Mouse (Mus musculus): ENCODE data around the gene Filip1l.

Filip1l gene

DNA sequence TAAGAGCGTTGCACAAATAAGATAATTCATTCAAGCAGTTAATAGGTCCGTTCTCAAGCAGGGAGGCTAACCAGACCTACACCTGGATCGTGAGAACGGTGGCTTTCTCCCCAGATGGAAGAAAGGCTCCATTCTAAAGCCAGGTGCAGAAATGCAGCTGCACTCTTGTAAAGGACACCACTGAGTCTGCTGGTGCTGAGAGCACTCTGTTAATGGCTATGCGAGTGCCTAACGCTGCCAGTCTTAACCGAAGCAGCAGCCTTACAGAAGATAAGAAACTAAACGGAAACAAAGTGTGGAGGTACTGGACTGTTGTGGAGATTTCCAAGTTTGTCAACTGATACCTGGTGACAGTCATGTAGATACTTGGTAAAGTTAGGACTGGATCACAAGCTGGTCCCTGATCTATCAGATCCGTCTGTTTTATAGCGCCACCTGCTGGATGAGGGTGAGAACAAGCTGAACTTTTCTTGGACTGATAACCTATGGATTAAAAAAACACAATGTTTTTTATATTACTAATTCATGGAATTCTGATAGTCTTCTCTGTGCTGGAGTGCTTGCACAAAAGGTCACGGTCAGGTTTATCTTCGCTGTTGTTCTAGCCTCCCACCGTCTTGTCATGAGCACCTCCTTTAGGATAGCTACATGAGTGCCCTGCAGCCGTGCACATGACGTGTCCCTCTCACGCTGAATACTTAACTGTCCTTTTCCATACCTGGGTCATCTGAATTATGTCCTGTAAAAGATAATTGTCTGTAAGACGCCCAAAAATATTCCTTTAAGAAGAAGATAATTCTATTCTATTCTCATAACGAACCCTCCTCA is 45.7 kb downstream of the Filip1l start:
- DNase-seq = peak; percentile 42

- DNase-seq = no peak
Measured at GRCm38 (mm10) chr16:57399566-57399965, 46.7 kb downstream of the Filip1l start.

DNA sequence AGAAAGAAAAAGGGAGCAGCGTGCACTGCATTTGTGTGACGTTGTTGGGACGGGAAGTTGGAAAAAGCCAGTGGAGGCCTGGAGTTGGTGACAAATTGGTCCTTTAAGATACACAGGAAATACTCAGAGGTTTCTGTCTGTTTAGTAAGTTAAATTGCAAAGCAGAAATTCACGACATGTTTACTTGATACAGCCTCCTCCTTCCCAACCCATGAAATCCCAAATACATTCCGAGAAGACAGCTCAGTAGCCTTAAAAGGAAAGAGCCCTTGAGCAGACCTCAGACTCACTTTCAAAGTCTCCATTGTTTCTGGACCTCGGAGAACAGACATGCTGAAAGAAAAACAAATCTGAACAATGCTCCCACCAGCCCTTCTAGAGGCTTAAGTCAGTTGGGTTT is 48.8 kb downstream of the Filip1l start:
- DNase-seq = no peak

- DNase-seq = no peak
Measured at GRCm38 (mm10) chr16:57402910-57403309, 50.0 kb downstream of the Filip1l start.

DNA sequence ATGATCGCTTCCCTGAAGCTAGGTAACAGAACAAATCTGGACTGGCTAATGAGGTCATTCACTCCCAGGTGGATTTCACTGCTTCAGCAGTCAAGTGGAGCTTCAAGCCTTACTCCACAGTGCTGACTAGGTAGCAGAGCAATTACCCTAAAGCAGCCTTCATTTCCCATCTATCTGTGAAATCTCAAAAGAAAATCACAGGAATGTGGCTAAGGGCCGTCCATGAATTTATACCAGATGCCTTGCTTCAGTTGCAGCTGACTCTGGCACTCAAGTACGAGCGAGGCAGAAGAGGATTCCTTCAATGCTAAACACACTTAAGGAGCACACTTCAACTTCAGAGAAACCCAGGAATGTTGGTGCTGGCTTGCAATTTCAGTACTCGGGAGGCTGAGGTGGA is 50.9 kb downstream of the Filip1l start:
- no peak for DNase-seq

DNA sequence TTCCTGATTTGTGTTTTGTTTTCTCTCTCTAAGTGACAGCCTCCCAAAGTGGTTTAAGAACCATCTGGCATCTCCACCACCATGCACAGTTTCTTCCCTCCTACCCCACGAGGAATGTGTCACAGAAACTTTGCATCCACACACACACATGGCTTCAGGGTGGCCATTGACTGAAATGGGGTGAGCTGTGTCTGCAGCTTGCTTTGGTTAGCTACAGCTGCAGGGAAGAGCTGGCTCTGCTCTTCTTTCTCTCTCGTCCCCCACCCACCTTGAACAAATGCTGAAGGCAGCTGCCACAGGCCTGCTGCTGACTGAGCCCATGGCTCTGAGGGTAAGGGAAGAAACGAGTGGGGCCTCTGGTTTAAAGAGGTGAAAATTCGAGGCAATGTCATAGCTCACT is 59.9 kb downstream of the Filip1l start:
- no peak for DNase-seq

- DNase-seq = no peak
Measured at GRCm38 (mm10) chr16:57416049-57416448, 63.2 kb downstream of the Filip1l start.

- no peak for DNase-seq
Measured at GRCm38 (mm10) chr16:57417017-57417416, 64.1 kb downstream of the Filip1l start.

DNA sequence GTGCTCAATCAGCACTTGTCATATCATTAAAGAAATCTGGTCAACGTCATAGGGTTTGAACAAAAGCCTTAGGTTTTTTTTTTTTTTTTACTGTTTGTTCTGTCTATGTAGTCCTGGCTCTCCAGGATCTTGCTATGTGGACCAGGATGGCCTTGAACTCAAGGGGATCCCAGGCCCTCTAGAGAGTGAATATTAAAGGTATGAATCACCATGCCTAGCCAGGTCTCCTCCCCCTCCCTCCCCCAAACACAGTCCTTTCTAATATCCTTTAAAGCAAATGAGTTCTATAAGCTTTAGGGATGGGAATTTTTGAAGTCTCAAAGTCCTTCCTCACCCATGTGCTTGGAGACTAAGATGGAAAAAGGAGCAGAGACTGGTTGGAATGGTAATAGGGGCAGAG is 65.1 kb downstream of the Filip1l start:
- DNase-seq = no peak

- no peak for DNase-seq
Measured at GRCm38 (mm10) chr16:57419332-57419731, 66.4 kb downstream of the Filip1l start.

DNA sequence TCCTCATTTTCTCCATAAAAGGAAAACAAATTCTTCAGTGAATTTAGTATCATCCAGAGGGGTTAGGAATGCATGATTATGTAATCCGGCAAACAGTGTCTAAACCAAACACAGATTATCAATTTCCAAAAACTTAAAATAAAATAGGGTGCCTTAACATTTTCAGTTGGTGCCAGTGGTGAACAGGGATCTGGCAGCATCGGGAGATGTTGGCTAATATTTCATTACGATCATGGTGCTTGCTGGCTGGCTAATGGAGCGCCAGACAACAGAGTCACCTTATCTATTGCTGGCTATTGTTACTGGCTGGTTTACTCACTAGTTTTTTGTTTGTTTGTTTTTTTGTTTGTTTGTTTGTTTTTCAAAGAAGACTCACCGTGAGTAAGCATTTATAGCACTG is 67.0 kb downstream of the Filip1l start:
- no peak for DNase-seq

GRCm38 (mm10) chr16:57420773-57421556 is 68.1 kb downstream of the Filip1l start:
- no peak for DNase-seq

- DNase-seq = no peak
Measured at GRCm38 (mm10) chr16:57421680-57422417, 69.0 kb downstream of the Filip1l start.

GRCm38 (mm10) chr16:57423001-57423800 is 70.3 kb downstream of the Filip1l start:
- no peak for DNase-seq

DNA sequence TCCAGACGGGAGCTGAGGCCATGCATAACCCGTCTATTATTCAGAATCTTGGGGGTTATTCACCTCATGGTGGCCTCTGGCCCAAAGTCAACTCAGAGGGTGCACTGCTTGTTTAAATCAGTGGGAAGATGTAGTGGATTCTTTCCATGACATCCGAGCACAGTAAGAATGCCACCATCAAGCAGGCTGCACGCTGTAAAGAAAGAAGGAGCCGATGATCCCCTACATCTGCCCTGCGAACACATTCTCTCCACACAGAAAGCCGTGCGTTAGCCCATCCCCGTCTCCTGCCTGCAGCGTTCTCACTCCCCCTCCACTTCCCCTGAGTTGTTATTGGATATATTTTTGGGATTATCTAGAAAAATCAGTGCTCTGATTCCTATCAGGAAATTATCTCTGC is 73.8 kb downstream of the Filip1l start:
- no peak for DNase-seq

DNA sequence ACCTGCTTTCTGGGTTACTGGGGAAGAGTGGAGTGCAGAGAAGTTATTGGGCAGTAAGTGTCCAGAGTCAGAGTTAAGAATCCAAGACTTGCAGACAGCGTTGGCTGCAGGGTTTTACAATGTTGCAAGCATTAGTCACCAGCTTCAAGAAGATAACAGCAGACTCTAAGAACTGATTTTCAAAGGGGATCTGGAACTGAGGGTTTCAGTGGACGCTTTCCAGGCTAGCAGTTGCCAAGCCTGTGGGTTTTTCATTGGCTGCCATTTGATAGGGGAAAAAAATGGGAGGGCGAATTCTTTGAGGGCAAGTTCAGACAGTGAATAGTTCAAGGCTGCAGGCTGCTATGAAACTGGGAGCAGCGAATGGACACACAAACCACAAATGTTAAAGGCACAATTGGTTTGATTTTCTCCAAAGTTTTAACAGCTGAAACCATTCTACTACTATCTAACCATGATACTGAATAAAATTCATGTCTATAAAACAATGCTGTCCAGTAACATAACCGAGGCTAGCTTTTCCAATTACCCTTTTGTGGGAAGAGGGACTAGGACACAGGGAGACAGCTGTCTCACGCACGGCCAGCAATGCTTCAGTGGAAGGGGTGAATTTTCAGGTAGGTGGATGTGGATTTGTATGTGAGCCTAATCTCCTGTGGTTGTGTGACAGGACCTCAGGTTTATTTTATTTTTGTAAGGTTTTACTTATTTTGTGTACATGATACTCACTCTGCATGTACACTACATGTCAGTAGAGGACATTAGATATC is 74.8 kb downstream of the Filip1l start:
- no peak for DNase-seq

DNA sequence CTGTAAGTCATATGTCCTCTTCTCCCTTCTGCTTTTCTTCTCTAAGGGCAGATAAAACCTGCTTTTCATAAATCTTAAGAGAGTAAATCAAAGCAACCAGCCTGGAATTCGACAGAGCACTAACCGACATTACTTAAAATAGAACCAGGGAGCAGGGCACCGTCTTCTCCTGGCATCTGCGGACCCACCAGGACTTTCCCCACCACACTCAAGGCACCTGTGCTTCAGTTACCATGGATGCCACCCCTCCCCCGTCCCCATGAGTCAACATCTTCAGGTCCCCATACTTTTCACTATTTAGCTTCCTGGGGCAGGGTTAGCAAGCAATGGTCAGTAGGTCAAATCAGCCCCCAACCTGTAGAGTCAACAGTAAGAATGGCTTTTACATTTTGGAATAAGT is 76.1 kb downstream of the Filip1l start:
- DNase-seq = no peak

DNA sequence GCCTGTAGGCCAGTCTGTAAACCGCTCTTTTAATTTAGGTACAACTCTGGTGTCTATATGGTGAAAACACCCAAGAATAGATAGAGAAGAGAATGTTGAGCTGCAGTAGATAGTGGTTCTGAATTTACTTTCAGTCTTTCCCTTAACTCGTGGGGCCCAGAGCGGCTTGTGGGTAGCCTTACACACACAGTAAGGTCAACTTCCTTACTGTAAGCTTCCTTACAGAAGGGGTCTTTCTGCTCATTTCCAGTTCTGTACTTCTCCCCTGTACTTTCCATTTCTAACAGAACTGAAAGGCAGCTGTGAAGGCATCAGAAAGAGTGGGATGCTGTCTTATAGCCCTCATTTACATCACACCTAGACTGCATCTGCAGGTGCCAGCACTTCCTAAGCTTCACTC is 78.4 kb downstream of the Filip1l start:
- DNase-seq = no peak

DNA sequence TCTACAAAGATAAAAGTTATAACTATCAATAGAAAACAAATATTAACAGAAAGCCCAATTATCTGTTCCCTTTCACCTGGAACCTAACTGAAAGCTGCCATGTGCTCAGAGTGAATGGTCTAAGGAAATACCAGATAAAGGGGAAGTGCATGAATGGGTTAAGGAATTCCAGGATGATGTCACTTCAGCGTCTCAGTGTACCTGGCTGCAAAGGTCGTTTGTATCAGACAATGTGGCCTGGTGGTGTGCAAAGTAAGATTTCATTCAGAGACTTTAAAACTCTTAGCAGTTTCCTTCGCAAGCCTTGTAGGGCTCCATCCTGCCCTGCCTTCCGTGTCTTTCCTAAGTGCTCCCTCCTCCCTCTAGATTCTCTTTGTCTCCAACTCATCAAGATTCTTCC is 80.3 kb downstream of the Filip1l start:
- DNase-seq = no peak

- no peak for DNase-seq
Measured at GRCm38 (mm10) chr16:57433671-57434070, 80.8 kb downstream of the Filip1l start.

DNA sequence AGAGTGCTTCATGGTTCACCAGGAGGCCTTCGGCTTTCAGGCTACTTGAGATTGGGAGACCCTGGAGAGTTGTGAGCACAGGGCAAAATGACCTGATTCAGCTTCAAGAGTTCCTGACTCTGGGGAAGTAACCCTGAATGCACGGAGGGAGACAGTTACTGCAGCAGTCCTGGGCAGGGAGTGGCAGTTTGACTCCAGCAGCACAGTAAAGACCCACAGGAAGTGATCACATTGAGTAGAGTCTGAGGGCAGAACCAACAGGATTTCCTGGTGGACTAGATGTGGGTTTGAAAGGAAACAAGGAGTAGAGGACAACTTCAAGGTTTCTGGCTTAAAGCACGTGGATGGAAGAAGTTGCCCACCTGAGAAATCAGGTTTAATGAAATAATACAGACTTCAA is 81.7 kb downstream of the Filip1l start:
- DNase-seq = no peak
